Comparison of ENCODE assay signal across 7 mouse cellular contexts in the genomic region with DNA sequence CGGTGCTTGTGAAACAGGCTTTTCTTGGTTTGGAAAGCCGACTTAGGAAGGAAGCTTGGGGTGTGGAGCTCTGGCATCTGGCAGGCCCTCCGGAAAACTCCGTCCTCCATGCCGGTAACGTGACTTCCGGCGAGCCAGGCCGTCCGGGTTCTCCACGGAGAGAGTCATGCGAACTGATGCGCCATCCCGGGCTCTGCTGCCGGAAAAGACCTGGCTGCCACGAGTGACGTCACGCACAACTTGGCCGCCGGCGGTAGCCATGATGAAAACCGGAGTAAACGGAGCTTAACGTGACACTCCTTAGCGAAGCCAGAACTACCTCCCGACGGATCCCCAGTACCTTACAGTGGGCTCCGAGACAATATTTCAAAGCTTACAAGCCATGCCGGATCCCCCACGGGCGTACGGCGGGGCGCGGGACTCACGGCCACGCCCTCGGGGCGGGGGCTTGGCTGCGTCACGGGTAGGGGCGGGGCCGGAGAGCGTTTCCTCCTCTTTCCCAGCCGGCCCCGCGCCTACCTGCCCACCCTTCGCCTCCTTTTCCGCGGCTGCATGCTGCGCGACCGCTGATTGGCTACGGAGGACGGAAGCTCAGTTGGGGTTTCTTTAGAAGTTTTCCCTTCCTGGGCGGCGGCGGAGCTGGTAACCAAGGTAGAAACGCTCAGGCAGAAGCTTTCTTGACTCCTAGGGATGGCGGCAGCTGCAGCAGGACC. TPM values are rescaled to one million over a fixed set of nuclear protein-coding genes. Genes with fewer than 3 reads are reported as not detected.
DNase-seq lines count a peak whose midpoint lies in the region; ATAC-seq lines count a peak whose summit lies in the region.

A gene (plus strand): TSS at position 553 of the 713 bp plus-strand sequence.

- H3K36me3 ChIP-seq in intestine, embryonic 15.5 days, result no peaks in the 10 kb centered on the region
- peaks cover 28% of the 10 kb centered on the region for H3K36me3 ChIP-seq in midbrain, embryonic 10.5 days

- peak within 1 kb of the TSS; percentile 63 for H3K4me3 ChIP-seq in intestine, embryonic 15.5 days (replicated peaks)
- H3K4me3 ChIP-seq in midbrain, embryonic 10.5 days, result peak within 1 kb of the TSS; percentile 78

- peak; percentile 96 for DNase-seq in adrenal gland, adult 2 months
- DNase-seq in embryo, embryonic 11.5 days (ENCODE audit: low read depth, low spot score), result peak; percentile 92
- DNase-seq in gastrocnemius, postnatal 36 days, result peak; percentile 92 to 93
- DNase-seq in left cerebral cortex, postnatal 25 days (ENCODE audit: low spot score in 2 of 2), result peak; percentile 98 to 99
- DNase-seq in midbrain, embryonic 10.5 days (ENCODE audit: low spot score), result peak; percentile 96
- DNase-seq in right cerebral cortex, postnatal 4 days, result peak; percentile 95

- peak; percentile 99 for ATAC-seq in intestine, embryonic 15.5 days

- H3K9ac ChIP-seq in intestine, embryonic 15.5 days, result peak within 1 kb of the TSS; percentile 64

- peak within 1 kb of the TSS; percentile 92 for H3K27ac ChIP-seq in intestine, embryonic 15.5 days
- peak within 1 kb of the TSS; percentile 97 for H3K27ac ChIP-seq in midbrain, embryonic 10.5 days (replicated peaks)

- under 1% methylated on average over 60 of the region's 60 CpGs for WGBS in intestine, embryonic 15.5 days
- WGBS in midbrain, embryonic 10.5 days, result under 1% methylated on average over 60 of the region's 60 CpGs

- peak within 1 kb of the TSS; percentile 71 for H3K4me2 ChIP-seq in intestine, embryonic 15.5 days (replicated peaks)

- intact Hi-C loops in gastrocnemius, postnatal 36 days (cut with DNase I), result loop anchor here (5.0 to 10.0 kb wide), 2 partner anchors 105 to 192 kb away; a partner anchor contains a TSS
- intact Hi-C loops in left cerebral cortex, postnatal 25 days (cut with DNase I), result loop anchor here (1.0 to 10.0 kb wide), 2 partner anchors 107 to 192 kb away; a partner anchor contains a TSS

- no peaks in the 10 kb centered on the region for H3K9me3 ChIP-seq in intestine, embryonic 15.5 days
- no peaks in the 10 kb centered on the region for H3K9me3 ChIP-seq in midbrain, embryonic 10.5 days (replicated peaks)

- peaks cover 9% of the 10 kb centered on the region; the same call in 1 of the 2 replicates for H3K4me1 ChIP-seq in intestine, embryonic 15.5 days (replicated peaks)
- peaks cover 32% of the 10 kb centered on the region for H3K4me1 ChIP-seq in midbrain, embryonic 10.5 days

- H3K27me3 ChIP-seq in intestine, embryonic 15.5 days (replicated peaks), result no peaks in the 10 kb centered on the region
- H3K27me3 ChIP-seq in midbrain, embryonic 10.5 days (ENCODE audit: low read depth, poor library complexity, severe bottlenecking), result no peaks in the 10 kb centered on the region

RNA-seq across cellular contexts. Expression of the gene that starts here (rescaled TPM):
- 100 to 1,000 TPM; 106 to 130 TPM for total RNA-seq in adrenal gland, adult 2 months (2021)
- polyA plus RNA-seq in adrenal gland, adult 2 months (2012; rRNA removed), result 3.6 and 4.3 TPM in 2 replicates
- 10 to 100 TPM; 68.2 to 95.4 TPM for total RNA-seq in gastrocnemius, postnatal 36 days (2021)
- 105 and 113 TPM in 2 replicates for polyA plus RNA-seq in intestine, embryonic 15.5 days (2015; fragmentation: Nextera tagmentation; extraction: Ambion mirVana)
- total RNA-seq in left cerebral cortex, postnatal 25 days (2021), result 10 to 100 TPM; 85.3 to 94.0 TPM
- polyA plus RNA-seq in midbrain, embryonic 10.5 days (2016; fragmentation: Nextera tagmentation; extraction: Ambion mirVana), result 146 and 161 TPM in 2 replicates

Comparison
In these comparisons a context has a peak if more than half of its experiments do, and no peak if none do; other contexts are left out.
1. Peak in every context shown above with its lines: DNase-seq, ATAC-seq, H3K4me3 ChIP-seq and H3K27ac ChIP-seq.
2. RNA of the gene that starts here (polyA plus RNA-seq): 146 to 161 TPM in midbrain, embryonic 10.5 days and 105 to 113 TPM in intestine, embryonic 15.5 days; 3.6 to 4.3 TPM in adrenal gland, adult 2 months; every median in the first group is over 10 times any median in the second.